20 mouse cellular contexts compared by ENCODE assay signal in the genomic region with DNA sequence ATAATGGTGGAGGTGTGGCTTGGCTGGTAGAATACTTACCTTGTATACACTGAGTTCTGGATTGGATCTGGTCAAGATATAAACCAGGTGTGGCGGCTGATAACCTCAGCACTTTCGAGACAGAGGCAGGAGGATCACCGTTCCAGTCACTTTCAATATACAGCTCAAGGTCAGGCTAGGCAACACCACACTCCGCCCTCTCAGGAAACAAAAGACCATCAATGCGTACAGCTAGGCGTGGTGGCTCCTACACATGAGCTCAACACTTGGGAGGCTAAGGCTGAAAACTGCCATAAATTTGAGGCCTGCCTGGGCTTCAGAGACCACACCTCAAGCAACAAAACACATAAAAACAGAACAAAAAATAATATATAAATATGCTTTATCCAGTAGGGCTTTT.
A peak's percentile ranks its signal among the peaks of the same experiment; 100 is the strongest.
DNase-seq lines count a peak whose midpoint lies in the region; TF ChIP-seq lines count a peak whose summit lies in the region.
"Had no signal": no experiment of that assay in that cellular context is flagged by ENCODE, and none has a peak within 500 bp of the region (broad histone marks: within the 10 kb centered on the region; RNA-seq: fewer than 3 reads in every experiment).

No protein-coding gene starts in this region.

- H3K27ac ChIP-seq in left cerebral cortex, adult 2 months, result no peak overlapping the region
- H3K27ac ChIP-seq: embryonic facial prominence, embryonic 12.5 days; forebrain, embryonic 12.5 days; heart, embryonic 13.5 days; hindbrain, embryonic 12.5 days; hindbrain, postnatal 0 days; intestine, embryonic 15.5 days had no signal

- intact Hi-C loops in heart, postnatal 36 days (cut with DNase I), result no loop called here
- intact Hi-C loops in left cerebral cortex, adult 2 months (cut with DNase I), result no loop called here

- H3K4me3 ChIP-seq in left cerebral cortex, adult 2 months, result no peak overlapping the region
- H3K4me3 ChIP-seq: embryonic facial prominence, embryonic 12.5 days; forebrain, embryonic 12.5 days; heart, embryonic 13.5 days; hindbrain, embryonic 12.5 days; intestine, embryonic 15.5 days had no signal

- TF ChIP-seq CTCF in left cerebral cortex, adult 2 months (IDR thresholded peaks at IDR 0.05), result no peak

- DNase-seq in heart, adult 11 months, result peak; percentile 70
- no peak for DNase-seq in heart, postnatal 36 days
- DNase-seq in ES-CJ7 (ENCODE audit: low read depth, low spot score) (peak; percentile 93), ZHBTc4 (ENCODE audit: low read depth, low spot score) (peak; percentile 90)
- no peak for DNase-seq in urinary bladder, adult 2 months (ENCODE audit: low spot score)
- DNase-seq in layer of hippocampus, adult 9-10 months (ENCODE audit: low spot score), result no peak
- DNase-seq in left cerebral cortex, adult 2 months (ENCODE audit: extremely low spot score in 1 of 2, low spot score in 2 of 2), result no peak
- DNase-seq: adrenal gland, postnatal 14 days; cerebellum, adult 11-12 months; cerebellum, adult 9-10 months; cerebellum, postnatal 25 days; gastrocnemius, postnatal 14 days; heart, postnatal 4 days; kidney, adult 2 months had no signal

Comparison
In these comparisons a context has a peak if more than half of its experiments do, and no peak if none do; other contexts are left out.
1. DNase-seq: peak in heart, adult 11 months (single experiment), ES-CJ7 (single experiment) and ZHBTc4 (single experiment); none in heart, postnatal 36 days (0 of 2), urinary bladder, adult 2 months (single experiment), layer of hippocampus, adult 9-10 months (single experiment) and left cerebral cortex, adult 2 months (0 of 2).